Mouse (Mus musculus) MEL (cell line): ENCODE data around the gene Haus5.

Experiments used
- CHD1 ChIP-seq: IDR thresholded peaks from 2 replicates; pipeline ENCODE4 v1.6.1; 2012; ENCODE audit warnings: low read depth, mild to moderate bottlenecking, inconsistent platforms, low read length, improper control_type of control experiment
- CTCF ChIP-seq, 3 experiments: IDR thresholded peaks in 2 of 3; conservative IDR thresholded peaks in 1 of 3; 2 replicates each; pipeline ENCODE4 v1.5.1; 2011 to 2012; ENCODE audit warnings: low read length in 3 of 3, low read depth in 2 of 3, mild to moderate bottlenecking in 2 of 3, improper control_type of control experiment in 1 of 3, inconsistent platforms in 1 of 3, mixed read lengths in 1 of 3, moderate library complexity in 1 of 3; ENCODE audit not compliant: control insufficient read depth in 1 of 3, insufficient read depth in 1 of 3, poor library complexity in 1 of 3, severe bottlenecking in 1 of 3
- E2F4 ChIP-seq: IDR thresholded peaks from 2 replicates; pipeline ENCODE4 v1.6.1; 2011; ENCODE audit warnings: low read depth, low read length, improper control_type of control experiment, borderline replicate concordance
- EP300 ChIP-seq, 2 experiments: IDR thresholded peaks; 2 replicates each; pipeline ENCODE4 v1.6.1; 2011; ENCODE audit warnings: improper control_type of control experiment in 2 of 2, low read length in 2 of 2, low read depth in 1 of 2, mild to moderate bottlenecking in 1 of 2
- ETS1 ChIP-seq: IDR thresholded peaks from 2 replicates; pipeline ENCODE4 v1.6.1; 2012; ENCODE audit warnings: low read depth, mild to moderate bottlenecking, inconsistent platforms, low read length, improper control_type of control experiment, moderate library complexity
- GATA1 ChIP-seq: IDR thresholded peaks from 2 replicates; pipeline ENCODE4 v1.6.1; 2011; ENCODE audit warnings: low read depth, low read length, improper control_type of control experiment
- KAT2A ChIP-seq: conservative IDR thresholded peaks from 2 replicates; pipeline ENCODE4 v1.6.1; 2012; ENCODE audit warnings: low read depth, low read length, improper control_type of control experiment, inconsistent platforms
- MAZ ChIP-seq: IDR thresholded peaks from 2 replicates; pipeline ENCODE4 v1.6.1; 2012; ENCODE audit warnings: low read depth, mild to moderate bottlenecking, inconsistent platforms, low read length, improper control_type of control experiment
- POLR2A ChIP-seq, 2 experiments: IDR thresholded peaks; 2 replicates each; pipeline ENCODE4 v1.6.1; 2011 to 2012; ENCODE audit warnings: low read length in 2 of 2, mild to moderate bottlenecking in 2 of 2, control low read depth in 1 of 2, improper control_type of control experiment in 1 of 2, low read depth in 1 of 2, moderate library complexity in 1 of 2; ENCODE audit not compliant: control insufficient read depth in 1 of 2, insufficient read depth in 1 of 2, poor library complexity in 1 of 2
- SMC3 ChIP-seq: IDR thresholded peaks from 2 replicates; pipeline ENCODE4 v1.6.1; 2011; ENCODE audit warnings: low read depth, low read length, improper control_type of control experiment
- TAL1 ChIP-seq: IDR thresholded peaks from 2 replicates; pipeline ENCODE4 v1.6.1; 2012; ENCODE audit warnings: mild to moderate bottlenecking, inconsistent platforms, low read length, moderate library complexity, mixed read lengths
- USF1 ChIP-seq: IDR thresholded peaks from 2 replicates; pipeline ENCODE4 v1.6.1; 2014; ENCODE audit warnings: low read depth, mild to moderate bottlenecking, inconsistent platforms, low read length, improper control_type of control experiment, moderate library complexity
- USF2 ChIP-seq, 2 experiments: IDR thresholded peaks; 2 replicates each; pipeline ENCODE4 v1.6.1; 2011 to 2012; ENCODE audit warnings: improper control_type of control experiment in 2 of 2, low read length in 2 of 2, borderline replicate concordance in 1 of 2, inconsistent platforms in 1 of 2, low read depth in 1 of 2, mild to moderate bottlenecking in 1 of 2; ENCODE audit not compliant: insufficient read depth in 1 of 2
- ZC3H11A ChIP-seq: IDR thresholded peaks from 2 replicates; pipeline ENCODE4 v1.6.1; 2012; ENCODE audit warnings: low read depth, mild to moderate bottlenecking, inconsistent platforms, low read length, improper control_type of control experiment

- TF ChIP-seq CHD1: no peak
- no peak for TF ChIP-seq POLR2A (IDR thresholded peaks at IDR 0.05; ENCODE audit: control insufficient read depth in 1 of 2, insufficient read depth in 1 of 2, low read depth in 1 of 2, low read length in 2 of 2, poor library complexity in 1 of 2)
- TF ChIP-seq USF1: no peak
- no peak for TF ChIP-seq SMC3
- TF ChIP-seq CTCF (IDR thresholded peaks at IDR 0.05 in 2 of 3, conservative IDR thresholded peaks at IDR 0.05 in 1 of 3; ENCODE audit: control insufficient read depth in 1 of 3, insufficient read depth in 1 of 3, low read depth in 2 of 3, low read length in 3 of 3, poor library complexity in 1 of 3, severe bottlenecking in 1 of 3): no peak
- no peak for TF ChIP-seq MAZ
- no peak for TF ChIP-seq EP300 (IDR thresholded peaks at IDR 0.05; ENCODE audit: low read depth in 1 of 2, low read length in 2 of 2)
- TF ChIP-seq KAT2A: no peak
- TF ChIP-seq TAL1: no peak
- no peak for TF ChIP-seq ZC3H11A
- TF ChIP-seq USF2 (IDR thresholded peaks at IDR 0.05; ENCODE audit: borderline replicate concordance in 1 of 2, insufficient read depth in 1 of 2, low read depth in 1 of 2, low read length in 2 of 2): no peak
- TF ChIP-seq E2F4: no peak
- TF ChIP-seq GATA1: no peak
- no peak for TF ChIP-seq ETS1
These were observed 56.3 kb downstream of the Haus5 start for GRCm38 (mm10) chr7:30608476-30608875.
